Mouse (Mus musculus) neural tube, embryonic 12.5 days (tissue): ENCODE results near the gene Fxyd6. TPM values are rescaled to one million over a fixed set of nuclear protein-coding genes. Genes with fewer than 3 reads are reported as not detected.

Experiments
- ATAC-seq: fragments of 200-750 bp; cut with Nextera tagmentation; 2 replicates; pipeline ENCODE4 v1.8.0; 2017; ENCODE audit warnings: low read depth, mild to moderate bottlenecking, moderate TSS enrichment, moderate library complexity; ENCODE audit not compliant: low FRiP score
- H3K27ac ChIP-seq: fragments of 300-500 bp; sonication (generic); 2 replicates; pipeline ENCODE4 v1.5.1; 2016
- H3K27me3 ChIP-seq: fragments of 300-500 bp; sonication (generic); replicated peaks from 2 replicates; pipeline ENCODE4 v1.6.1; 2016; ENCODE audit warnings: mild to moderate bottlenecking
- H3K36me3 ChIP-seq: fragments of 300-500 bp; sonication (generic); 2 replicates; pipeline ENCODE4 v1.6.1; 2016; ENCODE audit warnings: mild to moderate bottlenecking
- H3K4me1 ChIP-seq: fragments of 300-500 bp; sonication (generic); 2 replicates; pipeline ENCODE4 v1.6.1; 2016
- H3K4me2 ChIP-seq: fragments of 300-500 bp; sonication (generic); replicated peaks from 2 replicates; pipeline ENCODE4 v1.6.1; 2016; ENCODE audit warnings: mild to moderate bottlenecking
- H3K4me3 ChIP-seq: fragments of 300-500 bp; sonication (generic); 2 replicates; pipeline ENCODE4 v1.5.1; 2016
- H3K9ac ChIP-seq: fragments of 300-500 bp; sonication (generic); 2 replicates; pipeline ENCODE4 v1.6.1; 2016; ENCODE audit warnings: mild to moderate bottlenecking
- H3K9me3 ChIP-seq: fragments of 300-500 bp; sonication (generic); 2 replicates; pipeline ENCODE4 v1.6.1; 2016; ENCODE audit warnings: mild to moderate bottlenecking
- WGBS: fragments of 180-500 bp; shearing (Covaris S2); methylation state at CpG from one replicate; pipeline ENCODE4 v1.1.7; 2016; 5-methylcytosine and 5-hydroxymethylcytosine counted together
- polyA plus RNA-seq: library from polyadenylated mRNA; unstranded; fragments of >200 nt; fragmentation: Nextera tagmentation; extraction: Ambion mirVana; gene quantifications from 2 replicates; pipeline ENCODE4 v1.2.1, GENCODE M21; 2016

The Fxyd6 gene
- polyA plus RNA-seq, 1 experiment from 2014 or later: 186 TPM

- no peak overlapping the region for H3K27ac ChIP-seq
- H3K4me2 ChIP-seq: no peak overlapping the region
- H3K4me3 ChIP-seq: no peak overlapping the region
- no peak overlapping the region for H3K9ac ChIP-seq
- WGBS: 53% methylated on average over 4 of the region's 4 CpGs
- H3K9me3 ChIP-seq: no peaks in the 10 kb centered on the region
- no peak for ATAC-seq
- H3K4me1 ChIP-seq: no peaks in the 10 kb centered on the region
- H3K36me3 ChIP-seq: no peaks in the 10 kb centered on the region
- H3K27me3 ChIP-seq: no peaks in the 10 kb centered on the region
Observed at GRCm38 (mm10) chr9:45401851-45402250, 31.9 kb downstream of the Fxyd6 start.

DNA sequence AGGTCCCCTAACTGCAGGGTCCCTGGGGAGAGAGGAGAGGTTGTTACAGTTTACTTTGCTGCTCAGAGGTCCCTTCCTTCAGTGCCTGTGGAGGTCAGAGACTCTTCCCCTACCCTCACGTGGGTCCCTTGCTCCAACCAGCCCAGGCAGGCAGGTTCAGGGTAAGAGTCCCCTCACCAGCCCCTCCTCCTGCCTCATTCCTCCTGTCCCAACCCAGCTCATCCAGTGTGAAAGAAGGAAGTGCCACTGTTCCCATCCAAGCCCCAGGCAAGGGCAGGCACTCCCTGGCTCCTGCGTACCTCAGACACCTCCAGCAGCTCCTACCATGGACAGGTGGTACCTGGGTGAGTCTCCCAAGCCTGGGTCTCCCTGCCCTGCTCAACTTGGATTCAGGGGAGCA, 33.0 kb downstream of the Fxyd6 start:
- no peak overlapping the region for H3K4me2 ChIP-seq
- H3K27me3 ChIP-seq: no peaks in the 10 kb centered on the region
- H3K27ac ChIP-seq: no peak overlapping the region
- WGBS: 53% methylated on average over 2 of the region's 2 CpGs
- H3K4me1 ChIP-seq: 0 out of 2 replicates have a peak, but pooled peaks cover under 1% of the 10 kb centered on the region
- H3K4me3 ChIP-seq: no peak overlapping the region
- no peak overlapping the region for H3K9ac ChIP-seq
- H3K36me3 ChIP-seq: no peaks in the 10 kb centered on the region
- no peak for ATAC-seq
- H3K9me3 ChIP-seq: no peaks in the 10 kb centered on the region

DNA sequence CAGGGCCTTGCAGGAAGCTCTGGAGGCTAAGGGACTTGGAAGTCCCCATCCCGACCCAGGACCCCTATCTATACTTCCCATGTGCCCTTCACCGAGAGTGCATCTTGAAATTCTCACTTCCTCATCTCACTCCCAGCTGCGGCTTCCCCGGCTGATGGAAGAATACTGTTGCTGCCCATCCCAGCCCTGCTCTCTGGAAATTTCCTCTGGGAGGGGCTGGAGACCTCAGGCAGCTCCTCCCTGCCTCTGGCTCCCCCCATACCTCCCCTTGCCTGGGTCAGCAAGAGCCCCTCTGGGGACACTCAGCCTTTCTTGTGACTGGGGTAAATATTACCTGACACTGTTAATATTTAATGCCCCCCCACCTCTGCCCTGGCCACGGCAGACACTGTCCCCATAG, 35.7 kb downstream of the Fxyd6 start:
- H3K4me3 ChIP-seq: no peak overlapping the region
- H3K36me3 ChIP-seq: no peaks in the 10 kb centered on the region
- no peaks in the 10 kb centered on the region for H3K9me3 ChIP-seq
- H3K27ac ChIP-seq: no peak overlapping the region
- H3K27me3 ChIP-seq: no peaks in the 10 kb centered on the region
- H3K4me2 ChIP-seq: no peak overlapping the region
- 0 out of 2 replicates have a peak, but pooled peaks cover 3% of the 10 kb centered on the region for H3K4me1 ChIP-seq
- no peak overlapping the region for H3K9ac ChIP-seq
- ATAC-seq: no peak
- WGBS: 82% methylated on average over 5 of the region's 5 CpGs

DNA sequence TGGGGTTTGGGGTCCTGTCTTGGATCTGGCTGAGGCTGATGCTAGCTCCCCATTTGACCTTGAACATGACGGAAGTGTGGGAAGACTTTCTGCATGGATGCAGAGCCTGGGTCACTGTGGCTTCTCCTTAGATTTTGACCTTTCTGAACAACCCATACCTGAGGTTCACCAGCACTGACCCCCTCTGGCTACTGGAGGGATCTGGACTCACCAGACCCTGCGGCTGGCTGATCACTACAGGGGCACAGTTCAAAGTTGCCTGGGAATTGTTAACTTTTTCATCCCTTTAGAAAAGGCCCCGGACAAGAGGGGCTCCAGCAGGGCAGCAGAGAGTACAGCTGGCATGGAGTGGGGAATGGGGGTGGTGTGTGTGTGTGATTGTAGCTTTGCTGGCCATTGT, 36.8 kb downstream of the Fxyd6 start:
- Histone ChIP-seq H3K27me3 (no peaks in the 10 kb centered on the region), H3K9ac (no peak overlapping the region), H3K36me3 (no peaks in the 10 kb centered on the region), H3K9me3 (no peaks in the 10 kb centered on the region), H3K4me2 (no peak overlapping the region), H3K4me1 (0 out of 2 replicates have a peak, but pooled peaks cover 3% of the 10 kb centered on the region), H3K27ac (no peak overlapping the region), H3K4me3 (no peak overlapping the region)
- WGBS: 86% methylated on average over 3 of the region's 3 CpGs
- no peak for ATAC-seq

DNA sequence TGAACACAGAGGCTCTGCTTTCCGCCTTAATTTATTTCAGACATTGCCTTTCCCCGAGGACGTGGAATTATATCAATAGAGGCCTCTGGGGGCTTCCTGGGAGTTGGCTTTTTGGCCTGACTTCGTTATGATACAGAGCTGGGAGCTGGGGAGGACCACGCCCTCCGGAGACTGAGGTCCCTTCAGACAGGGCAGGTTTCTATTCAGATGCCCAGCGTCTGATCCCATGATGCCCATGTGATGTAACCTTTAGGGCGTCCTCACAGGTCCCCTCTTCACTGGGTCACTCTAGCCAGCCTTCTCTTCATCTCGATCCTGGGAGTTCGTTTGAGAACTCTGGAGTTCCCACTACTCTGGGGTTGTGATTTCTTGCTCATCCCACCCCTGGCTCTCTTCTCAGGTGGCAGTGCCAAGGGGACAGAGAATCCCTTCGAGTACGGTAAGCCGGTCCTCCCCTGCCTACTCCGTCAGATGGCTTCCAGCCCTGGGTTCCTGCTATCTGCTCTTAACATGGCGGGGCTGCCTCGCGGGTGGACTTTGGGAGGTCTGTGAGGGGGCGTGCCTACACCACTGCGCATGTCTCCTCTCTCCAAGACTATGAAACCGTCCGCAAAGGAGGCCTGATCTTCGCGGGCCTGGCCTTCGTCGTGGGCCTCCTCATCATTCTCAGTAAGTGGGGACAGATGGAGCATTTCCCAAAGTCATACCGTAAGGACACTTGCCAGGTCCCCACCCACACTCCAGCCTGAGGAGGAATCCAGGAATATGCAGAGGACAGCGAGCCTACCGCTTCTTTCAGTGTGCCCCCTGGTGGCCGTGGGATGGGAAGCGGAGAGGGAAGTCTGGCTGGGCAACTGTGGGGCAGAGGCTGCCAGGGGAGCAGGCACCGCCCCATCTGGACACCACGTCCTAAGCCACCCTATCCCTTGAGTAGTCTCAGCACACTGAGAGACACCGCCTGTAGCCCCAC, 38.0 kb downstream of the Fxyd6 start:
- Histone ChIP-seq H3K4me3 (peak overlapping the region; percentile 18; the same call in 1 of the 2 replicates), H3K27me3 (no peaks in the 10 kb centered on the region), H3K36me3 (no peaks in the 10 kb centered on the region), H3K9me3 (no peaks in the 10 kb centered on the region), H3K9ac (no peak overlapping the region), H3K27ac (no peak overlapping the region), H3K4me1 (peaks cover 7% of the 10 kb centered on the region; the same call in 1 of the 2 replicates), H3K4me2 (peak overlapping the region; percentile 52)
- 40% methylated on average over 33 of the region's 33 CpGs for WGBS
- peak; percentile 63 for ATAC-seq

- no peak for ATAC-seq
- Histone ChIP-seq H3K27ac (no peak overlapping the region), H3K9me3 (no peaks in the 10 kb centered on the region), H3K36me3 (no peaks in the 10 kb centered on the region), H3K4me2 (no peak overlapping the region), H3K4me1 (peaks cover 7% of the 10 kb centered on the region; the same call in 1 of the 2 replicates), H3K9ac (no peak overlapping the region), H3K4me3 (no peak overlapping the region), H3K27me3 (no peaks in the 10 kb centered on the region)
- 82% methylated on average over 5 of the region's 5 CpGs for WGBS
Observed at GRCm38 (mm10) chr9:45410193-45410592, 40.2 kb downstream of the Fxyd6 start.

GRCm38 (mm10) chr9:45410614-45411013, 40.6 kb downstream of the Fxyd6 start:
- Histone ChIP-seq H3K4me3 (no peak overlapping the region), H3K9ac (no peak overlapping the region), H3K4me2 (no peak overlapping the region), H3K36me3 (no peaks in the 10 kb centered on the region), H3K27me3 (no peaks in the 10 kb centered on the region), H3K4me1 (peaks cover 7% of the 10 kb centered on the region; the same call in 1 of the 2 replicates), H3K27ac (no peak overlapping the region), H3K9me3 (no peaks in the 10 kb centered on the region)
- no peak for ATAC-seq
- WGBS: 79% methylated on average over 2 of the region's 2 CpGs

DNA sequence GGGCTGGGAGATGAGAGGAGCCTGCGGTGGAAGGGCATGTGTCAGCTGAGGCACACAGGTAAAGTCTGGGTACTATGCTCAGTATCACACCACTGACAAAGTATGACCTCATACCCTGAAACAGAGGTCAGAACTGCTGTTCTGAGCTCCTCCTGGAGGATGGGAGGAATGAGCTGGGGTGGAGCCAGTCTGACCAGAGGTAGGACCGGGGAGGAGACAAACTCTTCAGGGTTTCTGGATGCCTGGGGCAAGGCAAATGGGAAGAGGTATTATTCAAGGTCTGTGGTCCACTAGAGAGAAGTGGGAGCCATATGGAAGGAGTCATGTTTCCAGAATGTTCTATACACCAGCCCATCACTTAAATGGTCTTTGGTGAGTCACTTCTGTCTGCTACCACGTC, 41.1 kb downstream of the Fxyd6 start:
- no peaks in the 10 kb centered on the region for H3K9me3 ChIP-seq

DNA sequence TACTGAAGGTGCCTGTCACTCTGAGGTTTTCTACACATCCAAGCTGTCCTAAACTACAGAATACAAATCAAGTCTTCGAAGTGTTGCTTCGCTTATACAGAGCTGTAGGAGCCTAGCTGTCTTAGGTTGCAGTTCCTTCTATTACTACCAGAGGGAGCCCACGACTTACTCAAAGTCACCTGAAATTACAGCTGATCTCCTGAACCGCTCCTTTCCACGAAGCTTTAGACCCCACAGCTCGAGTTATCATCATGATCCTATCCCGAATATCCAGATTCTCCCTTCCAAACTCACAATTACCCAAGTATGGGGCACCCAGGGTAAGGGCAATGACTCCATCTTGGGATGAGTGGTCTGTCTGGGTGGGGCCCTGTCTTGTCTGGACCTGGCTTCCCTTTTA, 41.8 kb downstream of the Fxyd6 start:
- Histone ChIP-seq H3K9ac (no peak overlapping the region), H3K4me2 (peak overlapping the region; percentile 43), H3K4me3 (no peak overlapping the region), H3K27ac (no peak overlapping the region), H3K36me3 (no peaks in the 10 kb centered on the region), H3K9me3 (no peaks in the 10 kb centered on the region), H3K27me3 (no peaks in the 10 kb centered on the region), H3K4me1 (peaks cover 7% of the 10 kb centered on the region; the same call in 1 of the 2 replicates)
- WGBS: 25% methylated on average over 7 of the region's 7 CpGs
- ATAC-seq: no peak

More for the DNA sequence above, 41.1 kb downstream of the Fxyd6 start:
- H3K36me3 ChIP-seq: no peaks in the 10 kb centered on the region
- H3K27me3 ChIP-seq: no peaks in the 10 kb centered on the region
- no peak overlapping the region for H3K4me2 ChIP-seq
- H3K4me1 ChIP-seq: peaks cover 7% of the 10 kb centered on the region; the same call in 1 of the 2 replicates
- H3K27ac ChIP-seq: no peak overlapping the region
- H3K9ac ChIP-seq: no peak overlapping the region
- H3K4me3 ChIP-seq: no peak overlapping the region
- 81% methylated on average over 3 of the region's 3 CpGs for WGBS
- ATAC-seq: no peak

- peaks cover 7% of the 10 kb centered on the region; the same call in 1 of the 2 replicates for H3K4me1 ChIP-seq
- 10% methylated on average over 10 of the region's 10 CpGs for WGBS
- H3K27ac ChIP-seq: no peak overlapping the region
- no peak overlapping the region for H3K9ac ChIP-seq
- H3K4me3 ChIP-seq: no peak overlapping the region
- peak overlapping the region; percentile 43 for H3K4me2 ChIP-seq
- H3K36me3 ChIP-seq: no peaks in the 10 kb centered on the region
- no peaks in the 10 kb centered on the region for H3K27me3 ChIP-seq
- H3K9me3 ChIP-seq: no peaks in the 10 kb centered on the region
- ATAC-seq: peak; percentile 41
Observed at GRCm38 (mm10) chr9:45412287-45412686, 42.3 kb downstream of the Fxyd6 start.

GRCm38 (mm10) chr9:45412700-45413477, 42.9 kb downstream of the Fxyd6 start:
- Histone ChIP-seq H3K27ac (no peak overlapping the region), H3K27me3 (no peaks in the 10 kb centered on the region), H3K4me2 (no peak overlapping the region), H3K9me3 (no peaks in the 10 kb centered on the region), H3K9ac (no peak overlapping the region), H3K36me3 (no peaks in the 10 kb centered on the region), H3K4me3 (no peak overlapping the region), H3K4me1 (peaks cover 7% of the 10 kb centered on the region; the same call in 1 of the 2 replicates)
- WGBS: 83% methylated on average over 4 of the region's 4 CpGs
- ATAC-seq: no peak
